Mouse (Mus musculus): Measurements from ENCODE around the gene Gm20422. TPM values are rescaled to one million over a fixed set of nuclear protein-coding genes. Genes with fewer than 3 reads are reported as not detected.
"Not testable (repeated sequence)": the region's sequence is repeated elsewhere in the genome, so short reads cannot be mapped to it uniquely, and the experiment has no call there.

Gm20422 gene
- polyA plus RNA-seq, 1 experiment from 2014 or later, result not detected

DNA sequence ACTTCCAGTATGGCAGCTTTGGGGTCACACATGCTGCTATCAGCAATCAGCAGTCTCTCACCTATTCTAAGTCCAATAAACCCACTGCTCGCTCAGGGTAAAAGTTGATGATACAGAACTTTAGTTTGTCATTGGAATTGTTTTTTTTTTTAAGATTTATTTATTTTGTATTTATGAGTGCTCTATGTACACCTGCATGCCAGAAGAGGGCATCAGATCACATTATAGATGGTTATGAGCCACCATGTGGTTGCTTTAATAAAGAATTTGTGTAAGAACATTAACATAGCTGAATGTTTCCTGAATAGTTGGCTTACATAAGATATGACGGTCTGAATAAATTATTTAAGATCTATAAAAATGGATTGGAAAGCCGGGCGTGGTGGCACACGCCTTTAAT, 16.4 kb downstream of the Gm20422 start:
- H3K4me2 ChIP-seq, result no peak overlapping the region
- WGBS, result 97% methylated on average over 5 of the region's 5 CpGs
- H3K4me3 ChIP-seq (replicated peaks), result no peak overlapping the region
- H3K36me3 ChIP-seq, result peaks cover 69% of the 10 kb centered on the region
- no peaks in the 10 kb centered on the region for H3K27me3 ChIP-seq
- H3K9me3 ChIP-seq, result no peaks in the 10 kb centered on the region
- no peaks in the 10 kb centered on the region for H3K4me1 ChIP-seq (replicated peaks)
- no peak for ATAC-seq (ENCODE audit: insufficient number of reproducible peaks, insufficient read depth, low FRiP score, low TSS enrichment, low read depth)
- no peak overlapping the region for H3K27ac ChIP-seq
- H3K9ac ChIP-seq (replicated peaks), result no peak overlapping the region

DNA sequence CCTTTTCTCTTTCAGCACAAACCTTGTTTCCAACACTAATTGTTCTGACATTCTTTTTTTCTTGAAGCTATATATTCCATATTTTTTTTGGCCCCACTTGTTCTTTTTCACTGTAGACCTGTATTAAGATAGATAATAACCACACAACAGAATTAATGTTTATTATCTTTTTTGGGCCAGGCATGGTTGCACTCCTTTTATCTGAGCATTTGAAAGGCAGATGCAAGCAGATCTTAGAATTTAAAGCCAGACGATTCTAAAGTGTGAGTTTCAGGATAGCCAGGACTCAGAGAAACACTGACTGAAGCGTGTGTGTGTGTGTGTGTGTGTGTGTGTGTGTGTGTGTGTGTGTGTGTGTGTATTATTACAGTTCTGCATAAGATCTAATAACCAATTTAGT, 22.2 kb downstream of the Gm20422 start:
- Histone ChIP-seq H3K4me1 (replicated peaks) (peaks cover 10% of the 10 kb centered on the region), H3K4me2 (no peak overlapping the region), H3K27me3 (no peaks in the 10 kb centered on the region), H3K36me3 (peaks cover 25% of the 10 kb centered on the region), H3K9me3 (no peaks in the 10 kb centered on the region), H3K9ac (replicated peaks) (no peak overlapping the region), H3K4me3 (replicated peaks) (no peak overlapping the region), H3K27ac (no peak overlapping the region)
- no peak for ATAC-seq (ENCODE audit: insufficient number of reproducible peaks, insufficient read depth, low FRiP score, low TSS enrichment, low read depth)
- 75% methylated on average over 2 of the region's 2 CpGs for WGBS

DNA sequence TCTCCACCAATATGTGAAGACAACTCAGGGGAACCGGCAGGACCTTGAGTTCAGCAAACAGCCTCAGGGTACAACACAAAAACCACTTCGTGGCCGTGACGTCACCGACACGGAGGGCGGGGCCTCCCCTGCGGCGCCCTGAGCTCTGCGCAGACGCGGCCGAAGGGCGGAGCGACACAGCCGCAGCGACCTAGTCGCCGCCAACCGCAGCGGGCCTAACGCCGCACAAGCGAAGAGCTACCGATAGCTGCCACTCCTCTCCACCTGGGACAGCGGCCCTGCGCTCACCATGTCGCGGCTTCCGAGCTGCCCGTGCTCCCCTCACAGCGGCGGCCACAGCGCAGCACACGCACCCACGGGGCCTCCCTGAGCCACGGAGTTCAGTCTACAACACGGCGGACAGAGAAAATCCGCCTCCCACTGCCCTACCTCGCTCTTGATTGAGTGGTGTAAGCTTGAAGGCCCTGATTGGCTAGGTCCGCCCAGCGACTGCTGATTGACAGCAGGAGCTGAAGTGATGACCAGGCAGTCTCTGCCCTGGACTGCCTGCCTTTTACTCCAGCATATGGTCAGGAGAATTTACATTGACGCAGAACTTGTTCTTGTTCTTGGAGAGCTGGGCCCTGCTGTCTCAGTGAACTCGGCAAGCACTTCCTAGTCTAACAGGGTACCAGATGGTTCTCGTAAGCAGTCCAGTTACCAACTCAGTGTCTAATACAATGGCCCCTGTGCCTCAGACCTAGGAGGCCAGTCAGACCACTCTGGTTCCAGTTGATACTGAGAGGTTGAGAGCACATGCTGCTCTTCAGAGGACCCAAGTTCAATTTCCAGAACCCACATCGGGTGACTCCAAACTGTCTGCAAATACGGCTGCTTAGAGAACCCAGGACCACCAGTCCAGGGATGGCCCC, 24.9 kb downstream of the Gm20422 start, which contains the start of gene Zfp963:
Zfp963 (minus strand) TSS at position 427 of the 911 bp plus-strand sequence.
- WGBS, result 4% methylated on average over 48 of the region's 48 CpGs
- Histone ChIP-seq H3K27me3 (no peaks in the 10 kb centered on the region), H3K9ac (replicated peaks) (peak within 1 kb of the TSS; percentile 87), H3K4me2 (peak within 1 kb of the TSS; percentile 56), H3K27ac (peak within 1 kb of the TSS; percentile 99), H3K9me3 (no peaks in the 10 kb centered on the region), H3K4me3 (replicated peaks) (peak within 1 kb of the TSS; percentile 70), H3K36me3 (peaks cover 15% of the 10 kb centered on the region; the same call in 1 of the 2 replicates), H3K4me1 (replicated peaks) (peaks cover 10% of the 10 kb centered on the region)
- ATAC-seq (ENCODE audit: insufficient number of reproducible peaks, insufficient read depth, low FRiP score, low TSS enrichment, low read depth), result peak; percentile 99

DNA sequence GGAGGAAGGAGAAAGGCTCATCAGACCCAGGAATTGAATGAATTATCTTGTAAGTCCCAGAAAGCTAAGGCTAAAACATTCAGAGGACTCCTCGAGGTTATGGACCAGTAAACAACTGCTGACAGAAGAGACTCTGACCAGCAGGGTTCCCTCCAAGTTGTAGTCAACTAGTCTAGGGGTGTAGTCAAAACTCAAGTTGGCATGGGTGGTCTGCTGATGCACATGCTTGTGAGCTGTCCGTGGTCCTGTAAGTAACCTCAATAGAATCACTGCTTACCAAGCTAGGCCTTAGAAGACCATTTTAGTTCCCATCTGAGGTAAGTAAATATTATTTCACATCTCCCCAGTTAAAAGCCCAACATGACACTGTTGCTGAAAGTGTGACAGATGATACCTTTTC, 33.5 kb downstream of the Gm20422 start:
- Histone ChIP-seq H3K9ac (replicated peaks) (no peak overlapping the region), H3K9me3 (no peaks in the 10 kb centered on the region), H3K27me3 (no peaks in the 10 kb centered on the region), H3K27ac (no peak overlapping the region), H3K4me3 (replicated peaks) (no peak overlapping the region), H3K36me3 (peaks cover 31% of the 10 kb centered on the region), H3K4me1 (replicated peaks) (no peaks in the 10 kb centered on the region), H3K4me2 (no peak overlapping the region)
- no peak for ATAC-seq (ENCODE audit: insufficient number of reproducible peaks, insufficient read depth, low FRiP score, low TSS enrichment, low read depth)
- WGBS, result 76% methylated on average over 2 of the region's 2 CpGs

DNA sequence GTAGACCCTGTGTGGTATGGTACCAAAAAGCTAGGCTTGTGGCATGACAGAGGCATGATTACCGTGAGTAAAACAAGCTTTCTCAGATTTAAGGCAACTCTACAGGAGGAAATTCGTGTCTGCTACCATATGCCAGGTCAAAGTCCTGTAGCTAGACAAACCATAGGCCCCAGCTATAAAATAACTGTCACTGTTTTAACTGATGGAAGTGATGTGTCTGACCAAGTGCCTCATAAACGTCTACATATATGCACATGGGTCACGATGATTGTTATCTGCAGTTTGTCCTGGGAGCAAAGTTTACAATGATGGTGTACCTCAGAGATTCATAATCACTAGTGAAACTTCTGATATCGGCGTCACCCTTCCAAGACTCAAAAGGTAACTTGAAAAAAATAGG, 33.9 kb downstream of the Gm20422 start:
- Histone ChIP-seq H3K27ac (no peak overlapping the region), H3K4me2 (no peak overlapping the region), H3K4me1 (replicated peaks) (no peaks in the 10 kb centered on the region), H3K9ac (replicated peaks) (no peak overlapping the region), H3K36me3 (peaks cover 31% of the 10 kb centered on the region), H3K9me3 (no peaks in the 10 kb centered on the region), H3K4me3 (replicated peaks) (no peak overlapping the region), H3K27me3 (no peaks in the 10 kb centered on the region)
- ATAC-seq (ENCODE audit: insufficient number of reproducible peaks, insufficient read depth, low FRiP score, low TSS enrichment, low read depth), result no peak
- WGBS, result 84% methylated on average over 6 of the region's 6 CpGs

DNA sequence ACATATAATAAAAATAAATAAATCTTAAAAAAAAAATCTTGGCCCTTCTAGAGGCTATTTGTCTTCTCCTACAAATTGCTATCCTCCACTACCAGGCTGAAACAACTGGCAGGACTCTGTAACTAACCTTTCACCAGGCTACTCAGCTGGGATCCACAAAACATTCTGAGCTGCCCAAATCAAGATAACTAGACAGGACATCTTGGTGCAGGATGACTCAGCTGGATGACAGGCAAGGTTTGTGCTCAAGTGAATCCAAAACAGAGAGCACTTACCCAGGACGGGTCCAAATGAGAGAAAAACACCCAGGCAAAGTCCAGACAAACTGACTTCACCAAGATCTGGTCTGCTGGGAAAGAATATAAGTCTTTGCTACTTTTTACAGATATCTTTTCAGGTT, 39.2 kb downstream of the Gm20422 start:
- 79% methylated on average over 1 of the region's 1 CpGs for WGBS
- no peaks in the 10 kb centered on the region for H3K4me1 ChIP-seq (replicated peaks)
- no peak for ATAC-seq (ENCODE audit: insufficient number of reproducible peaks, insufficient read depth, low FRiP score, low TSS enrichment, low read depth)
- no peaks in the 10 kb centered on the region for H3K36me3 ChIP-seq
- H3K27me3 ChIP-seq, result no peaks in the 10 kb centered on the region
- no peak overlapping the region for H3K4me3 ChIP-seq (replicated peaks)
- no peak overlapping the region for H3K9ac ChIP-seq (replicated peaks)
- peaks cover 6% of the 10 kb centered on the region; the same call in 1 of the 2 replicates for H3K9me3 ChIP-seq
- H3K27ac ChIP-seq, result no peak overlapping the region
- H3K4me2 ChIP-seq, result no peak overlapping the region

DNA sequence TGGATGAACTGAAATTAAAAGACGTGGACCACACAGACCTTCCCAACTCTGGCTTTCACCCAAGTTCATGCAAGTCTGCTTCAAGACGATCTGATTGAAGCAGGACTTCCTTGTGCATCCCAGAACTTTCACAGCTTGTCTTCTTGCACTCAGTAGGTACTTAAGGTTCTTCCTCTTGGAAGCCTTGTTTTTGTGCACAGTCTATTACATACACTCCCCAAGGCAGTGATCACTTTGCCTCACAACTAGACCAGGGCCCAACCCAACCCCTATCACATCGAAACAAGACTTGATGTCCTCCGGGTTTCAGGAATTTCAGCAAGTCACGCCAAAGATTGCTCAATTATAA, 57.5 kb downstream of the Gm20422 start:
- Histone ChIP-seq H3K4me1 (replicated peaks) (peaks cover 11% of the 10 kb centered on the region), H3K9ac (replicated peaks) (no peak overlapping the region), H3K27ac (peak overlapping the region; percentile 71; the same call in 1 of the 2 replicates), H3K27me3 (no peaks in the 10 kb centered on the region), H3K4me3 (replicated peaks) (peak overlapping the region; percentile 84), H3K36me3 (peaks cover 17% of the 10 kb centered on the region), H3K4me2 (peak overlapping the region; percentile 54), H3K9me3 (no peaks in the 10 kb centered on the region)
- no peak for ATAC-seq (ENCODE audit: insufficient number of reproducible peaks, insufficient read depth, low FRiP score, low TSS enrichment, low read depth)
- 44% methylated on average over 5 of the region's 5 CpGs for WGBS

DNA sequence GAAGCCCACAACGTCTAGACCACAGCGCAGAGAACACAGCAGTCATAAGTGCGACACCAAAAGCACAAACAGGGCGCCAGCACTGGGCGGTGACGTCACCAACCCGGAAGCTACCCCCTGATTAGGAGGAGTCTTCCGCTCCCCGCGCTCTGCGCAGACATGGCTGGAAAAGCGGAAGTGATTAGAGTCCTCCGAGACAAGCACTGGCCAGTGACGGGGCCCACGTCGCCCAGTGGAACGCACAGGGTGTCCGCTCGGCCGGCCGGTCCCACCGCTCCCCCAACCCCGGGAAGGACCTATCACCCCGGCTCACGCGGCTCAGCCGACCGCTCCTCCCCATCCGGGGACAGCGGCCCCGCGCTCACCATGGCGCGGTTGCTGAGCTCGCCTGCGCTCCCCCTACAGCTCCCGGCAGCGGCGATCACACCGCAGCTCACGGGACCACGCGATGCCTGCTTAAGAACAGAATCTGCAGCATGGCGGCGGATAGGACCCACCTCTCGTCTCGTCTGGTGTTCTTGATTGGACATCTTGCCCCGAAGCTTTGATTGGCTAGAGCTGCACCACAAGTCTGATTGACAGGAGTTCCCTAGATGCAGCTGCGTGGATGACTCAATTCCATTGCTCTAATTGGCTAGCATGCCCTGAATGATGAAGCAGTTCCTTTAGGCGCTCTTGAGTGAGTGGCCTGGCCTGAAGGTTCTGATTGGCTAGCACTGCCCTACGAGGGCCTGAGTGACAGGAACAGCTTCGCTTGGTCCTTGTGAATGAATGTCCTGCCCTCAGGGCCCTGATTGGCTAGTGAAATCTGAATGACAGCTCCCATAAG, 58.1 kb downstream of the Gm20422 start:
- ATAC-seq (ENCODE audit: insufficient number of reproducible peaks, insufficient read depth, low FRiP score, low TSS enrichment, low read depth), result peak; percentile 99
- peak overlapping the region; percentile 55 for H3K4me2 ChIP-seq
- H3K4me3 ChIP-seq (replicated peaks), result peak overlapping the region; percentile 84
- H3K27ac ChIP-seq, result peak overlapping the region; percentile 100
- whole genome bisulfite sequencing, result under 1% methylated on average over 52 of the region's 52 CpGs
- H3K36me3 ChIP-seq, result peaks cover 21% of the 10 kb centered on the region
- H3K4me1 ChIP-seq (replicated peaks), result peaks cover 11% of the 10 kb centered on the region
- H3K9ac ChIP-seq (replicated peaks), result peak overlapping the region; percentile 91
- H3K27me3 ChIP-seq, result no peaks in the 10 kb centered on the region
- no peaks in the 10 kb centered on the region for H3K9me3 ChIP-seq

DNA sequence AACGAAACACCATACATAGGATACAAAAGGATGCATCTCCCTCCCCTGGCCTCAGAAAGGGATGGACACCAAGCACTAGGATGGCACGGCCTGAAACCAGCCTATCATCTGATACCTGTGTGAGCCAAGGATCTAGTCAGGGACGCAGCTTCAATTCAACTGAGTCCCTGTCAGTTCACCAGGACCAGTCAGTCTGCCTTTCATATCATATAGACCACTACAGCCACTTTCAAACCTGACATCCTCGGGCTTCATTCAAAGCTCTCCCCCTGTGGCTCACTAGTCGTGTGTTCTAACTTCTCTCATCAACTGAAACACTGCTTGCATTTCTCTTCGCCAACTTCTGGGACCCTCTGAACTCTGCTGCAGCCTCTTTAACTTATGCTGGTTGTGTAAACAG, 59.3 kb downstream of the Gm20422 start:
- peak overlapping the region; percentile 84; the same call in 1 of the 2 replicates for H3K4me3 ChIP-seq (replicated peaks)
- 88% methylated on average over 6 of the region's 6 CpGs for WGBS
- no peaks in the 10 kb centered on the region for H3K27me3 ChIP-seq
- H3K9ac ChIP-seq (replicated peaks), result no peak overlapping the region; the same call in 1 of the 2 replicates
- peak overlapping the region; percentile 55 for H3K4me2 ChIP-seq
- H3K4me1 ChIP-seq (replicated peaks), result peaks cover 11% of the 10 kb centered on the region
- no peak overlapping the region for H3K27ac ChIP-seq
- H3K36me3 ChIP-seq, result peaks cover 32% of the 10 kb centered on the region
- H3K9me3 ChIP-seq, result no peaks in the 10 kb centered on the region
- no peak for ATAC-seq (ENCODE audit: insufficient number of reproducible peaks, insufficient read depth, low FRiP score, low TSS enrichment, low read depth)

DNA sequence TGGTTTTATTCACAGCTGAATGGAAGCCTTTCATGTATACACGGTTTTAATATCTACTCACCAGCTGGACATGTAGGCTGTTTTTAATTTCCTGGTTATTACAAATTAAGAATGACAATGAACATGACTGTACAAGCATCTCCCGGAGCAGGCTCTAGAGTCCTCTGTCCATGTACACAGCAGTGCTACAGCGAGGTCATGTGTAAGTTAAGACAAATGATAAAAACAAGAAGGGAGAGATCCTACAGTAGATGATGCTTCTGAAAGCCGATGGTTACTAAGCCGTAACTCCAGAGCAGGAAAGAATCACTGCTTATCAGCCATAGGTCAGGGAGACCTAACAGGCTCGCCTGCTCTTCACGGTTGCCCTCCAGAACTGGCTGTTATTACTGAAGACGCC, 61.2 kb downstream of the Gm20422 start:
- WGBS, result 89% methylated on average over 8 of the region's 8 CpGs

DNA sequence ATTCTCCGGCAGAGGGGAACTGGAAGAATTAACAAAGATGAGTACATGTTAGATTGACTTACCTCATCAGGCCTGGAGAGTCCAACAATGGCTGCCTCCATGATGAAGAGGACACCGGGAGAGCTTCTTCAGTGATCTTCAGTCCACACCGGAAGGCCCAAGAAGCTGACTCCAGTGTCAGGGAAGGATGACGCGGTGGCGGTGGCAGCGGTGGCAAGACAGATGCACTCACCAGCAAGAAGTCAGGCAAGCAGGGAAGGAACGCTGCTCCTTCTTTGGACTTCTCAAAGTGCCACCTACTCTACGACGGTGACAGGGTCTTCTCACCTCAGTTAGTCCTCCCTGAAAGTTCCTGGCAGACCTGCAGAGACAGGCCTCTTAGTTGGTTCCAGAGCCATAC, 64.1 kb downstream of the Gm20422 start, which contains the start of gene Zfp869:
Zfp869 (minus strand) TSS at position 101 of the 400 bp plus-strand sequence.
- peaks cover 11% of the 10 kb centered on the region for H3K4me1 ChIP-seq (replicated peaks)
- not testable (repeated sequence) for ATAC-seq (ENCODE audit: insufficient number of reproducible peaks, insufficient read depth, low FRiP score, low TSS enrichment, low read depth); H3K4me2 ChIP-seq; H3K9ac ChIP-seq (replicated peaks); H3K4me3 ChIP-seq (replicated peaks); H3K27ac ChIP-seq; H3K27me3 ChIP-seq
- H3K9me3 ChIP-seq, result 0 out of 2 replicates have a peak, but pooled peaks cover 10% of the 10 kb centered on the region
- peaks cover 79% of the 10 kb centered on the region for H3K36me3 ChIP-seq
- 94% methylated on average over 10 of the region's 10 CpGs for WGBS

More for the DNA sequence above, 61.2 kb downstream of the Gm20422 start:
- no peak overlapping the region for H3K27ac ChIP-seq
- H3K36me3 ChIP-seq, result peaks cover 50% of the 10 kb centered on the region
- H3K4me1 ChIP-seq (replicated peaks), result peaks cover 11% of the 10 kb centered on the region
- no peaks in the 10 kb centered on the region for H3K27me3 ChIP-seq
- no peak overlapping the region for H3K4me2 ChIP-seq
- H3K9me3 ChIP-seq, result no peaks in the 10 kb centered on the region
- H3K9ac ChIP-seq (replicated peaks), result no peak overlapping the region
- ATAC-seq (ENCODE audit: insufficient number of reproducible peaks, insufficient read depth, low FRiP score, low TSS enrichment, low read depth), result no peak
- no peak overlapping the region for H3K4me3 ChIP-seq (replicated peaks)

Data from limb, embryonic 12.5 days (tissue).